Mouse (Mus musculus) testis, adult 2 months (tissue): Measurements from ENCODE around the gene Gdf15.

ENCODE experiments used
- CTCF ChIP-seq: fragments of 200-500 bp; IDR thresholded peaks from 2 replicates; pipeline ENCODE4 v1.5.1; 2012; ENCODE audit warnings: low read depth, mild to moderate bottlenecking, inconsistent platforms, low read length, moderate library complexity; ENCODE audit not compliant: control insufficient read depth, insufficient read depth, insufficient replicate concordance
- POLR2A ChIP-seq: fragments of 200-500 bp; IDR thresholded peaks from 2 replicates; pipeline ENCODE4 v1.6.1; 2012; ENCODE audit warnings: low read depth, mild to moderate bottlenecking, inconsistent platforms, low read length, moderate library complexity; ENCODE audit not compliant: control insufficient read depth

DNA sequence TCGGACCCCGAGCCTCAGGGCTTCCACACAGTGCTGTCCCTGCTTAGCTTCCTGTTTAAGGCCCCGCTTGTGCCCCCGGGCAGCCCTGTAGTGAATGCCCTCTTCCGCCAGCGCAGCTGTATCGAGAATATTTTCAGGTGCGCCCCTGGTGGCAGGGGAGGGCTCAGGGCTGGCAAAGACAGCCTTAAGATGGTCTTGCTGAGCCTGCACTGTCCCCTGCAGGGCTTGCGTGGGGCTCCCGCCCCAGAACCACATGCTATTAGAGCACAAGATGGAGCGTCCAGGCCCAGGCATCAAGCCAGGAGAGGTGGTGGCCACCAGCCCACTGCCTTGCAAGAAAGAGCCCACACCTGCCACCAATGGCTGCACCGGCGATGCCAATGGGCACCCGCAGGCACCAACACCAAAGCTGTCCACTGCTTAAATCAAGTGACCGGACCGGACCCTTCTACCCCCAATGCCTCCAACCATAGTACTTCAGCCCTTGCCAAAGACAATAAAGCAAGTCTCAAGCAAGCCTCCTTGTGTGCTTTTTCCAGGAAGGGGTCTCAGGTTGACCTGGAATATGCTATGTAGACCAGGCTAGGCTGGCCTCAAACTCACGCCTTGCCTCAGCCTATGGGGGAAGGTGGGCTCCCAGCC, 35.4 kb downstream of the Gdf15 start:
- TF ChIP-seq POLR2A = no peak
- TF ChIP-seq CTCF = no peak
